Mouse (Mus musculus): ENCODE measurements at regions not wholly inside any gene's neighbourhood (a gene's known extent, or its start where the extent isn't known, plus 50 kb on each side); places are given as distances from the start of the nearest gene placed in this dataset.

GRCm38 (mm10) chr4:97465932-97466666 lies 283.1 kb upstream of the Gm10192 start:
- peak; percentile 83 for DNase-seq (ENCODE audit: low spot score, missing footprints)

GRCm38 (mm10) chr4:97465517-97465916 lies 282.6 kb upstream of the Gm10192 start:
- H3K4me1 ChIP-seq (ENCODE audit: control insufficient read depth, insufficient read depth, low read length) = 0 out of 2 replicates have a peak, but pooled peaks cover 2% of the 10 kb centered on the region
- H3K9me3 ChIP-seq (ENCODE audit: control insufficient read depth, low read length) = no peaks in the 10 kb centered on the region
- H3K27ac ChIP-seq (ENCODE audit: low read depth, low read length) = no peak overlapping the region
- H3K4me2 ChIP-seq = no peak overlapping the region
- H3K27me3 ChIP-seq (ENCODE audit: control insufficient read depth, insufficient read depth, low read length) = no peaks in the 10 kb centered on the region
- no peak; the same call in 1 of the 2 replicates for ATAC-seq (ENCODE audit: low FRiP score)
- DNase-seq (ENCODE audit: low spot score, missing footprints) = no peak
- H3K4me3 ChIP-seq (ENCODE audit: low read depth, low read length) = no peak overlapping the region
- H3K9ac ChIP-seq (ENCODE audit: low read length) = no peak overlapping the region
- no peaks in the 10 kb centered on the region for H3K36me3 ChIP-seq (ENCODE audit: control insufficient read depth, insufficient read depth, low read length)

More at GRCm38 (mm10) chr4:97465932-97466666, 283.1 kb upstream of the Gm10192 start:
- Histone ChIP-seq H3K27me3 (ENCODE audit: control insufficient read depth, insufficient read depth, low read length) (no peaks in the 10 kb centered on the region), H3K9me3 (ENCODE audit: control insufficient read depth, low read length) (no peaks in the 10 kb centered on the region), H3K4me2 (no peak overlapping the region), H3K4me1 (ENCODE audit: control insufficient read depth, insufficient read depth, low read length) (0 out of 2 replicates have a peak, but pooled peaks cover 2% of the 10 kb centered on the region), H3K27ac (ENCODE audit: low read depth, low read length) (no peak overlapping the region), H3K9ac (ENCODE audit: low read length) (no peak overlapping the region), H3K36me3 (ENCODE audit: control insufficient read depth, insufficient read depth, low read length) (no peaks in the 10 kb centered on the region), H3K4me3 (ENCODE audit: low read depth, low read length) (no peak overlapping the region)
- peak; percentile 81 for ATAC-seq (ENCODE audit: low FRiP score)
- WGBS = 58% methylated on average over 6 of the region's 6 CpGs

- H3K27me3 ChIP-seq (ENCODE audit: control insufficient read depth, insufficient read depth, low read length) = no peaks in the 10 kb centered on the region
- ATAC-seq (ENCODE audit: low FRiP score) (no peak), DNase-seq (ENCODE audit: low spot score, missing footprints) (no peak)
- no peak overlapping the region for H3K4me2 ChIP-seq
- 0 out of 2 replicates have a peak, but pooled peaks cover 2% of the 10 kb centered on the region for H3K4me1 ChIP-seq (ENCODE audit: control insufficient read depth, insufficient read depth, low read length)
- H3K9ac ChIP-seq (ENCODE audit: low read length) = no peak overlapping the region
- WGBS = 59% methylated on average over 1 of the region's 1 CpGs
- H3K36me3 ChIP-seq (ENCODE audit: control insufficient read depth, insufficient read depth, low read length) = no peaks in the 10 kb centered on the region
- H3K9me3 ChIP-seq (ENCODE audit: control insufficient read depth, low read length) = no peaks in the 10 kb centered on the region
- no peak overlapping the region for H3K27ac ChIP-seq (ENCODE audit: low read depth, low read length)
- no peak overlapping the region for H3K4me3 ChIP-seq (ENCODE audit: low read depth, low read length)
Observed at GRCm38 (mm10) chr4:97461177-97461576, 278.2 kb upstream of the Gm10192 start.

GRCm38 (mm10) chr4:97439288-97440029 lies 256.5 kb upstream of the Gm10192 start:
- Histone ChIP-seq H3K27me3 (ENCODE audit: control insufficient read depth, insufficient read depth, low read length) (no peaks in the 10 kb centered on the region), H3K4me2 (no peak overlapping the region), H3K4me1 (ENCODE audit: control insufficient read depth, insufficient read depth, low read length) (no peaks in the 10 kb centered on the region), H3K27ac (ENCODE audit: low read depth, low read length) (no peak overlapping the region), H3K36me3 (ENCODE audit: control insufficient read depth, insufficient read depth, low read length) (no peaks in the 10 kb centered on the region), H3K9ac (ENCODE audit: low read length) (no peak overlapping the region), H3K4me3 (ENCODE audit: low read depth, low read length) (no peak overlapping the region), H3K9me3 (ENCODE audit: control insufficient read depth, low read length) (no peaks in the 10 kb centered on the region)
- 75% methylated on average over 5 of the region's 5 CpGs for whole genome bisulfite sequencing
- DNase-seq (ENCODE audit: low spot score, missing footprints) (no peak), ATAC-seq (ENCODE audit: low FRiP score) (no peak)

- 85% methylated on average over 1 of the region's 1 CpGs for WGBS
- Histone ChIP-seq H3K4me3 (ENCODE audit: low read depth, low read length) (no peak overlapping the region), H3K9me3 (ENCODE audit: control insufficient read depth, low read length) (no peaks in the 10 kb centered on the region), H3K4me2 (no peak overlapping the region), H3K4me1 (ENCODE audit: control insufficient read depth, insufficient read depth, low read length) (peaks cover 4% of the 10 kb centered on the region; the same call in 1 of the 2 replicates), H3K27ac (ENCODE audit: low read depth, low read length) (no peak overlapping the region), H3K27me3 (ENCODE audit: control insufficient read depth, insufficient read depth, low read length) (no peaks in the 10 kb centered on the region), H3K9ac (ENCODE audit: low read length) (no peak overlapping the region), H3K36me3 (ENCODE audit: control insufficient read depth, insufficient read depth, low read length) (no peaks in the 10 kb centered on the region)
- DNase-seq (ENCODE audit: low spot score, missing footprints) (no peak), ATAC-seq (ENCODE audit: low FRiP score) (no peak)
Observed at GRCm38 (mm10) chr4:97432681-97433080, 249.7 kb upstream of the Gm10192 start.

- Histone ChIP-seq H3K4me3 (ENCODE audit: low read depth, low read length) (no peak overlapping the region), H3K9me3 (ENCODE audit: control insufficient read depth, low read length) (no peaks in the 10 kb centered on the region), H3K27me3 (ENCODE audit: control insufficient read depth, insufficient read depth, low read length) (no peaks in the 10 kb centered on the region), H3K27ac (ENCODE audit: low read depth, low read length) (no peak overlapping the region), H3K9ac (ENCODE audit: low read length) (no peak overlapping the region), H3K4me1 (ENCODE audit: control insufficient read depth, insufficient read depth, low read length) (peaks cover 4% of the 10 kb centered on the region; the same call in 1 of the 2 replicates), H3K36me3 (ENCODE audit: control insufficient read depth, insufficient read depth, low read length) (no peaks in the 10 kb centered on the region), H3K4me2 (no peak overlapping the region)
- 88% methylated on average over 1 of the region's 1 CpGs for WGBS
- ATAC-seq (ENCODE audit: low FRiP score) (no peak), DNase-seq (ENCODE audit: low spot score, missing footprints) (no peak)
Observed at GRCm38 (mm10) chr4:97432094-97432493, 249.1 kb upstream of the Gm10192 start.

- H3K36me3 ChIP-seq (ENCODE audit: control insufficient read depth, insufficient read depth, low read length) = no peaks in the 10 kb centered on the region
- peaks cover 4% of the 10 kb centered on the region; the same call in 1 of the 2 replicates for H3K4me1 ChIP-seq (ENCODE audit: control insufficient read depth, insufficient read depth, low read length)
- WGBS = 61% methylated on average over 2 of the region's 2 CpGs
- no peaks in the 10 kb centered on the region for H3K27me3 ChIP-seq (ENCODE audit: control insufficient read depth, insufficient read depth, low read length)
- H3K9me3 ChIP-seq (ENCODE audit: control insufficient read depth, low read length) = no peaks in the 10 kb centered on the region
- H3K4me2 ChIP-seq = no peak overlapping the region
- H3K4me3 ChIP-seq (ENCODE audit: low read depth, low read length) = no peak overlapping the region
- peak; percentile 76 for ATAC-seq (ENCODE audit: low FRiP score)
- H3K27ac ChIP-seq (ENCODE audit: low read depth, low read length) = no peak overlapping the region
- DNase-seq (ENCODE audit: low spot score, missing footprints) = no peak
- H3K9ac ChIP-seq (ENCODE audit: low read length) = no peak overlapping the region
Observed at GRCm38 (mm10) chr4:97431239-97431638, 248.3 kb upstream of the Gm10192 start.

- H3K36me3 ChIP-seq (ENCODE audit: control insufficient read depth, insufficient read depth, low read length) = no peaks in the 10 kb centered on the region
- H3K4me3 ChIP-seq (ENCODE audit: low read depth, low read length) = no peak overlapping the region
- H3K4me2 ChIP-seq = no peak overlapping the region
- no peaks in the 10 kb centered on the region for H3K27me3 ChIP-seq (ENCODE audit: control insufficient read depth, insufficient read depth, low read length)
- no peaks in the 10 kb centered on the region for H3K9me3 ChIP-seq (ENCODE audit: control insufficient read depth, low read length)
- H3K9ac ChIP-seq (ENCODE audit: low read length) = no peak overlapping the region
- H3K27ac ChIP-seq (ENCODE audit: low read depth, low read length) = no peak overlapping the region
- ATAC-seq (ENCODE audit: low FRiP score) (no peak), DNase-seq (ENCODE audit: low spot score, missing footprints) (no peak)
- no peaks in the 10 kb centered on the region for H3K4me1 ChIP-seq (ENCODE audit: control insufficient read depth, insufficient read depth, low read length)
- 95% methylated on average over 1 of the region's 1 CpGs for WGBS
Observed at GRCm38 (mm10) chr4:97419845-97420244, 236.9 kb upstream of the Gm10192 start.

- WGBS = 23% methylated on average over 5 of the region's 5 CpGs
- no peak overlapping the region for H3K27ac ChIP-seq (ENCODE audit: low read depth, low read length)
- H3K9ac ChIP-seq (ENCODE audit: low read length) = no peak overlapping the region
- no peak overlapping the region for H3K4me3 ChIP-seq (ENCODE audit: low read depth, low read length)
- no peaks in the 10 kb centered on the region for H3K9me3 ChIP-seq (ENCODE audit: control insufficient read depth, low read length)
- ATAC-seq (ENCODE audit: low FRiP score) (peak; percentile 83), DNase-seq (ENCODE audit: low spot score, missing footprints) (no peak)
- no peaks in the 10 kb centered on the region for H3K4me1 ChIP-seq (ENCODE audit: control insufficient read depth, insufficient read depth, low read length)
- H3K4me2 ChIP-seq = no peak overlapping the region
- H3K36me3 ChIP-seq (ENCODE audit: control insufficient read depth, insufficient read depth, low read length) = no peaks in the 10 kb centered on the region
- H3K27me3 ChIP-seq (ENCODE audit: control insufficient read depth, insufficient read depth, low read length) = no peaks in the 10 kb centered on the region
Observed at GRCm38 (mm10) chr4:97418616-97419015, 235.7 kb upstream of the Gm10192 start.

Measured in midbrain, embryonic 11.5 days (tissue).